Mouse (Mus musculus): ENCODE data around the gene Arhgap32. TPM values are rescaled to one million over a fixed set of nuclear protein-coding genes. Genes with fewer than 3 reads are reported as not detected.
"Not testable (repeated sequence)": the region's sequence is repeated elsewhere in the genome, so short reads cannot be mapped to it uniquely, and the experiment has no call there.

The Arhgap32 gene
- total RNA-seq, 1 experiment from 2014 or later: 22.4 TPM

GRCm38 (mm10) chr9:32162792-32163191, 46.9 kb downstream of the Arhgap32 start:
- ATAC-seq (replicated peaks in 1 of 2; ENCODE audit: insufficient read depth in 1 of 2, low FRiP score in 2 of 2, low TSS enrichment in 1 of 2, low read depth in 1 of 2, poor library complexity in 2 of 2, severe bottlenecking in 2 of 2): no peak

DNA sequence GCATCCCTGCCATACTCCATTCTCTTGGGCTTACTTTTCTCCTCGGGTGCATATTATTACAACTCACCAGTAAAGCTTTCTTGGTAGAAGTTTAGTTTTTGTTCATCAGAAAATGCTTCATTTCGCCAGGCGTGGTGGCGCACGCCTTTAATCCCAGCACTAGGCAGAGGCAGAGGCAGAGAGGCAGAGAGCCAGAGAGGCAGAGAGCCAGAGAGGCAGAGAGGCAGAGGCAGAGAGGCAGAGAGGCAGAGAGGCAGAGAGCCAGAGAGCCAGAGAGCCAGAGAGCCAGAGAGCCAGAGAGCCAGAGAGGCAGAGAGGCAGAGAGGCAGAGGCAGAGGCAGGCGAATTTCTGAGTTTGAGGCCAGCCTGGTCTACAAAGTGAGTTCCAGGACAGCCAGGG, 47.9 kb downstream of the Arhgap32 start:
- ATAC-seq (replicated peaks in 1 of 2; ENCODE audit: insufficient read depth in 1 of 2, low FRiP score in 2 of 2, low TSS enrichment in 1 of 2, low read depth in 1 of 2, poor library complexity in 2 of 2, severe bottlenecking in 2 of 2): not testable (repeated sequence)

- ATAC-seq (replicated peaks in 1 of 2; ENCODE audit: insufficient read depth in 1 of 2, low FRiP score in 2 of 2, low TSS enrichment in 1 of 2, low read depth in 1 of 2, poor library complexity in 2 of 2, severe bottlenecking in 2 of 2): no peak
Measured at GRCm38 (mm10) chr9:32168546-32169137, 52.7 kb downstream of the Arhgap32 start.

DNA sequence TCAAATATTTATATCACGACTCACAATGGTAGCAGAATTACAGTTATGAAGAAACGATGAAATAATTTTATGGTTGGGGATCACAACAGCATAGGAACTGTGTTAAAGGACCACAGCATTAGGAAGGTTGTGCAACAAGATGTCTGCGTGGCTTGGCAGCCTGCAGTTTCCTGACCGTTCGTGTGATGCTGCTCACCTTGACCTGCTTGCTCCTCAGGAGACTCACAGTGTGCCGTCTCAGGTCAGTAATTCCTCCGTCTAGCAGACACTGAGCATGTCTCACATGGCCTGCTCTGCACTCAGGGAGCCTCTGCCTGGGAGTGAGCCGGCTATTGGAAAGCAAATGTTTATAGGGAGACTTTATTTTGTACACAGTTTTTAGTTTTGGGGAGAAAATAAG, 54.8 kb downstream of the Arhgap32 start:
- ATAC-seq (replicated peaks in 1 of 2; ENCODE audit: insufficient read depth in 1 of 2, low FRiP score in 2 of 2, low TSS enrichment in 1 of 2, low read depth in 1 of 2, poor library complexity in 2 of 2, severe bottlenecking in 2 of 2): no peak

DNA sequence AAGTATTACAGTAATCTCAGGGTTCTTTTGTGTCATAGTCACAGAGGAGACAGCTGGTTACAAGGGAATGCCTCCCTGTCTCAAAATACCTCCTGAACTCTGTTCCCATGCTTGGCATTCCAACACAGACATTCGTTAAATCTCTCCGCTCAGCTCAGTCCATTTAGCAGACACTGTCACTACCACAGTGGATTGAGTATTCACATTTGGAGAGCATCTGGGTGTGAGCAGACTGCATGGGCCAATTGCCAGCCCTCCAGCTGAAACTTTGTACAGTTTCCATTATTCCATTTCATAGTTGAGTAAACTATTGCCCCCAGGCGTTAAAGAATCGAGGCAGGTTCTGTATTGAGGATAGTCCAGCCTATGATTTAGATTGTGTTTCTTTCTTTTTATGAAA, 60.7 kb downstream of the Arhgap32 start:
- ATAC-seq (replicated peaks in 1 of 2; ENCODE audit: insufficient read depth in 1 of 2, low FRiP score in 2 of 2, low TSS enrichment in 1 of 2, low read depth in 1 of 2, poor library complexity in 2 of 2, severe bottlenecking in 2 of 2): no peak

GRCm38 (mm10) chr9:32181170-32181569, 65.2 kb downstream of the Arhgap32 start:
- peak; percentile 49 to 58; a peak in 1 of 4 replicates for ATAC-seq (replicated peaks in 1 of 2; ENCODE audit: insufficient read depth in 1 of 2, low FRiP score in 2 of 2, low TSS enrichment in 1 of 2, low read depth in 1 of 2, poor library complexity in 2 of 2, severe bottlenecking in 2 of 2)

GRCm38 (mm10) chr9:32186489-32186888, 70.6 kb downstream of the Arhgap32 start:
- peak; percentile 42 to 56; a peak in 1 of 4 replicates for ATAC-seq (replicated peaks in 1 of 2; ENCODE audit: insufficient read depth in 1 of 2, low FRiP score in 2 of 2, low TSS enrichment in 1 of 2, low read depth in 1 of 2, poor library complexity in 2 of 2, severe bottlenecking in 2 of 2)

- no peak for ATAC-seq (replicated peaks in 1 of 2; ENCODE audit: insufficient read depth in 1 of 2, low FRiP score in 2 of 2, low TSS enrichment in 1 of 2, low read depth in 1 of 2, poor library complexity in 2 of 2, severe bottlenecking in 2 of 2)
Measured at GRCm38 (mm10) chr9:32192295-32193073, 76.5 kb downstream of the Arhgap32 start.

DNA sequence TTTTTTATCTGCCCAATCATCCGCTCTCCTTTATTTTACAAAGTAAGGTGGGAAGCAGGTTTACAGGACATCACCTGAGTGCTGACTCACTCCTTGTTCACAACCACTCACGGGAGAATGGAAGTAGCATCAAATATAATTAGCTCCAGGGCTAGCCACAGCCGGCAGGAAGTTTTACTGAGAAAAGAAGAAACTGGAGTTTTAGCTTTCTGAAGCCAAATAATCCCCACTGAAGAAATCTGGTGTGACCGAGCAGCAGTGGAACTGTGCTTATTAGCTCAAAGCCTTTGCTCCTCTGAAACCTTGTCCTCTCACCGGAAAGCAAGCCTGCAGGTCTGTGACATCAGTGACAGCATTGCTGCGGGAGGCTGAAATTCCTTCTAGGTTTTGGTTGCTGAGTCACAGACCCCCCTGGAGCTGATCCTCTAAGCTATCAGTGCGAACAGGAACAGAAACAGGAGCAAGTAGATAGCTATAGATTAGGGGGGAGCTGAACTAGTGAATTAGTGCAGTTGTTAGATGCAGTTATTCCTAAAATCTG, 88.6 kb downstream of the Arhgap32 start:
- no peak for ATAC-seq (replicated peaks in 1 of 2; ENCODE audit: insufficient read depth in 1 of 2, low FRiP score in 2 of 2, low TSS enrichment in 1 of 2, low read depth in 1 of 2, poor library complexity in 2 of 2, severe bottlenecking in 2 of 2)

DNA sequence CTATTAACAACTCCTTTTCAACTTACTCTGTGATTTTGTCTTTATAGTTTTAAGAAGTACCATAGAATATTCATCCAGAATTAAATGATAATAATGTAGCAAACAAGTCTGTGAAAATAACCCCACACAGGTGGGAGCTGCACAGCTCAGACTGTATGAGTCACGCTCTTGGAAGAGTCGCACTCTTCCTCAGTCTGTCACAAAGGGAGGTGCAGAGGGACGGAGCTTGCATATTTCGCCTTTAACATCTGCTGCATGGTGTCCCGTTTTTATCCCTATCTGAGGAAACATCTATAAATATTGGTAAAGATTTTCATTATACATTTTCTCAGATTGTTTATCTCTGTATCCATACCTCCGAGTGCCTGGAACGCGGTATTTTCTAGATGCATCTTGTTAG, 91.2 kb downstream of the Arhgap32 start:
- no peak for ATAC-seq (replicated peaks in 1 of 2; ENCODE audit: insufficient read depth in 1 of 2, low FRiP score in 2 of 2, low TSS enrichment in 1 of 2, low read depth in 1 of 2, poor library complexity in 2 of 2, severe bottlenecking in 2 of 2)

DNA sequence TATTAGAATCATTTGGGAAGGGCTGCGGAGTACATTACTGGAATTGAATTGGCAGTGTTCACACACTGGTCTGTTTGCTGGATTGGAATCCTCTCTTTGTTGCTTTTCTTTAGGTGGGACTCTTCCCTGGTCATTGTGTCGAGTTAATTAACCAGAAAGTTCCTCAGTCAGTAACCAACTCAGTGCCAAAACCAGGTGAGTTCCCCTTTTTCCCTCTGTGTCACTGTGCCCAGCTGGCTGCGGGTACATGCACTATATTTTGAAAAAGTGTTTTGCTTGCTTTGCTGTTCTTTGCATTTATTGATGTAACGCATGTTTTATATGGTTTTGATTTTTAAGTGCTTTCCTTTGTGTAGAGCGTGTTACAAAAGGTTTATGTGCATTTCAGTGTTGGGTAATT, 92.1 kb downstream of the Arhgap32 start:
- ATAC-seq (replicated peaks in 1 of 2; ENCODE audit: insufficient read depth in 1 of 2, low FRiP score in 2 of 2, low TSS enrichment in 1 of 2, low read depth in 1 of 2, poor library complexity in 2 of 2, severe bottlenecking in 2 of 2): peak; percentile 62 to 69; a peak in 3 of 4 replicates

GRCm38 (mm10) chr9:32216820-32217567, 101.1 kb downstream of the Arhgap32 start:
- no peak for ATAC-seq (replicated peaks in 1 of 2; ENCODE audit: insufficient read depth in 1 of 2, low FRiP score in 2 of 2, low TSS enrichment in 1 of 2, low read depth in 1 of 2, poor library complexity in 2 of 2, severe bottlenecking in 2 of 2)

DNA sequence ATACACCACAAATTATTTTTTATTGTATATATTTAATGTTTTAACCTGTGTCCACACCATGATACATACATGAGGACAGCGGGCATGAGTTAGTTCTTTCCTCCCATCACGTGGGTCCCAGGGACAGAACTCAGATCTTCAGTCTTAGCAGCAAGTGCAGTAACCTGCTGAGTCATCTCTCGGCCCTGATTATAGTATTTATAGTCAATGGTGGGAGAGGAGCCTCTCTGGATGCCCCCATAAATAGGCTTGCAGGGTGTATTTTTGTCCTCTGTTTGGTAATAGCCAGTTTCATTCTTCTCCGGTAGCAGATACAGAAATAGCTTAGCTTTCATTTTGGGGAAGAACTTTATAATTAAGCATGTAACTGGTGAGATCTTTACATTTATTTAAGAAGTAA, 103.5 kb downstream of the Arhgap32 start:
- ATAC-seq (replicated peaks in 1 of 2; ENCODE audit: insufficient read depth in 1 of 2, low FRiP score in 2 of 2, low TSS enrichment in 1 of 2, low read depth in 1 of 2, poor library complexity in 2 of 2, severe bottlenecking in 2 of 2): no peak

DNA sequence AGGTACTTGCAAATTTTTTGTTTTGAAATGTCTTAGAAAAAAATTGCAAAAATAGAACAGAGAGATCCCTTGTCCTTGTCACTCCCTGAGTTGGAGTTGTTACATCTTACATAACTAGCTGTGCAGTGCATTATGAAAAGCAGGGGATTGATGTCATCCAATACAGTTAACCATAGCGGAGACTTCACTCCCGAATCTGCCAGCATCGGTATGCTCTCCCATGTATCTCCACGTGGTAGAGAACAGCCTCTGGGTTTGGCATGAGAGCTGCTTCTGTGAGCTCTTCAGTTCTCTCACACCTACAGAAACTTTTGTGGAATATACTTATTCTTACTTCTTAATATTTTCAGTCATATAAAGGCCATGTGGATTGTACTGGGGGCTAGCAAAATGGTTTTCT, 106.2 kb downstream of the Arhgap32 start:
- ATAC-seq (replicated peaks in 1 of 2; ENCODE audit: insufficient read depth in 1 of 2, low FRiP score in 2 of 2, low TSS enrichment in 1 of 2, low read depth in 1 of 2, poor library complexity in 2 of 2, severe bottlenecking in 2 of 2): no peak

DNA sequence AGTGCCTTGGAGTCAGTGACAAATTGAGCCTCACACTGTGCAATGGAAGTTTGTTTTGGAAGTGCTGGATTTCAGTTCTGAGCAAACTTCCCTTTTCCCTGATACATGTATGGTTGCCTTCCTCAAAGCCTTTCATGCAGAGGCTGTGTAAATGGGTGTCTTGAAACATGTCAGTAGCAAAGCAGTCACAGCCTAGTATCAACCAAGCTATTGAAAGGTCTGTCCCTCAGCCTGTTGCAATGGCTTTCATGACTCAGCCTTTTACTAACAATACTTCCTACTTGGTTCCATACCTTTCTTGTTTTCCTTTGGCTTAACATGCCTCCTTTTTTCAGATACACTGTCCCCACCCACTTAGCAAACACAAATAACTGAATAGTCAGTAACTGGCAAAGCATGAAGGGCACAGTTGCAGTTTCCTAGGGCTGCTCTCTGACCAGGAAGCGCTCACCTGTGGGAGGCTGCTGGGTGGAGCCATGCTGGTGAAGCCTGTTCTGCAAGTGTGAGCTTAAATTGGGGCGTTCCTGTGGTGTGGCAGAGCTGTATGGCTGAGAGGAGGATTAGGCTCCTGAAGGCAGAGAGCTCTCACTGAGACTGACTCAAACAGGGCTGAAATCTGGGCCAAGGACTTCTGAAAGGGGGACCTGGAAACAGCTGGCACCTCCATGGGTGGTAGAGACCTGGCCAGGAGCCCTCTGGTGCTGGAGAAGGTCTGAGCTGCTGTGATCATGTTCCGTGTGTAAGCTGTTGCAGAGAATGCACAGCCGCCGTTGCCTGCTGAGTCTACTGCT, 108.0 kb downstream of the Arhgap32 start:
- ATAC-seq (replicated peaks in 1 of 2; ENCODE audit: insufficient read depth in 1 of 2, low FRiP score in 2 of 2, low TSS enrichment in 1 of 2, low read depth in 1 of 2, poor library complexity in 2 of 2, severe bottlenecking in 2 of 2): no peak

DNA sequence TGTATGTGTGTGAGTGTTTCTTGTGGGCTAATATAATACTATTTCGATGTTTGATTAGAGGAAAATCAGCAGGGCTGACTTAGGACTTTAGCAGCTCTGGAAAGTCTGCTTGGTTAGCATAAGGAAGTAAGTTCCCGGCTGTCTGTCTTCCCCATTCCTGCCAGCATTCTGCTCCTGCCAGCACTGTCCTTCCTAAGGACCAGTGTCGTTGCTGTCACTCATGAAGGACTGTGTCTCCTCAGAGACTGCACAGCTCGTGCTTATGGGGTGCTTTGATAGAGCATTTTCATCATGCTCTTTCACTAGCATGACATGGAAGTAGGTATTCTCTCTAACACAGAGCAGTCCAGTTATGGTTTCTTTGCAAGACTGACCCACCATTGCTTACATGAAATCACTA, 109.0 kb downstream of the Arhgap32 start:
- ATAC-seq (replicated peaks in 1 of 2; ENCODE audit: insufficient read depth in 1 of 2, low FRiP score in 2 of 2, low TSS enrichment in 1 of 2, low read depth in 1 of 2, poor library complexity in 2 of 2, severe bottlenecking in 2 of 2): no peak

- no peak for ATAC-seq (replicated peaks in 1 of 2; ENCODE audit: insufficient read depth in 1 of 2, low FRiP score in 2 of 2, low TSS enrichment in 1 of 2, low read depth in 1 of 2, poor library complexity in 2 of 2, severe bottlenecking in 2 of 2)
Measured at GRCm38 (mm10) chr9:32225584-32225983, 109.6 kb downstream of the Arhgap32 start.
